Comparison of ENCODE assay signal across 11 mouse cellular contexts in the genomic region with DNA sequence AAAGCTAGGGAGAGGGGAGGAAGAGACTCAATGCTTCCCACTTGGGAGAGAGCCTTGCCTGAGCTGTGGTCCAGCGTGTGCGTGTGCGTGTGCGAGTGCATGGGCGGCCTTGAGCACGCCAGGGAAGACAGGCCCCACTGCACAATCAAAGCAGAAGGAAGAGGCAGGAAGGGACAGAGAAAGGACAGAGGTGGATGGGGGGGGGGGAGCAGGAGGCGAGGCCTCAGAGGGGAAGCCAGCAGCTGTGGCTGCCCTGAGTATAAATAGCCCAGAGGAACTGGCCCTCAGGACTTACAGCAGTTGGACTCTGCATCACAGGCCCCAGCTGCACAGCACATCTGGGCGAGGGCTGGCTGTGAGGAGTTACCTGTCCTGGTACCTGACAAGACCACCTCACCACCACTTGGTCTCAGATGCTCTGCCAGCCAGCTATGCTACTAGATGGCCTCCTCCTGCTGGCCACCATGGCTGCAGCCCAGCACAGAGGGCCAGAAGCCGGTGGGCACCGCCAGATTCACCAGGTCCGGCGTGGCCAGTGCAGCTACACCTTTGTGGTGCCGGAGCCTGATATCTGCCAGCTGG. TPM values are rescaled to one million over a fixed set of nuclear protein-coding genes. Genes with fewer than 3 reads are reported as not detected.
DNase-seq lines count a peak whose midpoint lies in the region; ATAC-seq lines count a peak whose summit lies in the region.
"Had no signal": no experiment of that assay in that cellular context is flagged by ENCODE, and none has a peak within 500 bp of the region (broad histone marks: within the 10 kb centered on the region; RNA-seq: fewer than 3 reads in every experiment).

Gene Angpt4 (plus strand): TSS at position 292 of the 582 bp plus-strand sequence.

- DNase-seq in embryo, embryonic 10 days (ENCODE audit: low spot score) = peak; percentile 33
- no peak for DNase-seq in embryo, embryonic 9.5 days (ENCODE audit: extremely low spot score)
- no peak for DNase-seq in lung, postnatal 4 days
- DNase-seq in layer of hippocampus, adult 9-11 months = no peak
- DNase-seq in B cell, adult 2 months = no peak
- DNase-seq: lung, adult 2 months had no signal

- no peaks in the 10 kb centered on the region for H3K27me3 ChIP-seq in lung, embryonic 16.5 days (ENCODE audit: control insufficient read depth, insufficient read depth, low read depth, low read length)
- no peaks in the 10 kb centered on the region for H3K27me3 ChIP-seq in neural tube, embryonic 14.5 days (ENCODE audit: control insufficient read depth, insufficient read depth, low read length)

- H3K4me3 ChIP-seq in lung, embryonic 16.5 days (ENCODE audit: low read length) = no peak within 1 kb of the TSS
- no peak within 1 kb of the TSS for H3K4me3 ChIP-seq in neural tube, embryonic 14.5 days (ENCODE audit: low read depth, low read length)
- H3K4me3 ChIP-seq: erythroblast, embryonic 14.5 days had no signal

- no peak within 1 kb of the TSS for H3K9ac ChIP-seq in lung, embryonic 16.5 days (ENCODE audit: low read length)
- no peak within 1 kb of the TSS for H3K9ac ChIP-seq in neural tube, embryonic 14.5 days (replicated peaks; ENCODE audit: low read depth, low read length)

- peaks cover 6% of the 10 kb centered on the region; the same call in 1 of the 2 replicates for H3K4me1 ChIP-seq in lung, embryonic 16.5 days (replicated peaks; ENCODE audit: control insufficient read depth, insufficient read depth, low read length)
- H3K4me1 ChIP-seq in neural tube, embryonic 14.5 days (ENCODE audit: control insufficient read depth, insufficient read depth, low read length) = no peaks in the 10 kb centered on the region

- H3K27ac ChIP-seq in lung, embryonic 16.5 days (ENCODE audit: low read length) = no peak within 1 kb of the TSS
- H3K27ac ChIP-seq in neural tube, embryonic 14.5 days (ENCODE audit: low read depth, low read length) = no peak within 1 kb of the TSS

- no peaks in the 10 kb centered on the region for H3K9me3 ChIP-seq in lung, embryonic 16.5 days (ENCODE audit: control insufficient read depth, low read length)
- H3K9me3 ChIP-seq in neural tube, embryonic 14.5 days (ENCODE audit: control insufficient read depth, low read length) = no peaks in the 10 kb centered on the region

- WGBS in lung, embryonic 16.5 days = 43% methylated on average over 13 of the region's 13 CpGs
- WGBS in neural tube, embryonic 14.5 days = 70% methylated on average over 12 of the region's 13 CpGs

- no peaks in the 10 kb centered on the region for H3K36me3 ChIP-seq in lung, embryonic 16.5 days (ENCODE audit: control insufficient read depth, insufficient read depth, low read length)
- no peaks in the 10 kb centered on the region for H3K36me3 ChIP-seq in neural tube, embryonic 14.5 days (ENCODE audit: control insufficient read depth, insufficient read depth, low read length)

- H3K4me2 ChIP-seq in lung, embryonic 16.5 days (ENCODE audit: low read depth, low read length) = no peak within 1 kb of the TSS
- no peak within 1 kb of the TSS for H3K4me2 ChIP-seq in neural tube, embryonic 14.5 days (ENCODE audit: low read depth, low read length)

- ATAC-seq in lung, embryonic 16.5 days (ENCODE audit: low read depth) = peak; percentile 63; the same call in 1 of the 2 replicates
- peak; percentile 27; the same call in 1 of the 2 replicates for ATAC-seq in granulocyte monocyte progenitor cell, adult 5-6 weeks (replicated peaks; ENCODE audit: poor library complexity, severe bottlenecking)
- peak; percentile 28; the same call in 1 of the 2 replicates for ATAC-seq in neural tube, embryonic 14.5 days (ENCODE audit: low read depth)

RNA-seq across cellular contexts. Expression of gene Angpt4, which starts in this region (rescaled TPM):
- polyA plus RNA-seq in lung, embryonic 16.5 days (2015; fragmentation: Nextera tagmentation; extraction: Ambion mirVana) = 0.57 and 0.78 TPM in 2 replicates
- total RNA-seq in granulocyte monocyte progenitor cell, adult 5-6 weeks (2014; fragmentation: Nextera tagmentation) = not detected in 2 replicates
- not detected in 2 replicates for total RNA-seq in granulocyte monocyte progenitor cell, adult 5-6 weeks (2017)
- polyA plus RNA-seq in neural tube, embryonic 14.5 days (2014; fragmentation: Nextera tagmentation; extraction: Ambion mirVana) = 0.11 and 0.62 TPM in 2 replicates
- total RNA-seq: neutrophil, adult 5-6 weeks had no signal
- polyA plus RNA-seq: erythroblast, embryonic 14.5 days had no signal

Comparison
In these comparisons a context has a peak if more than half of its experiments do, and no peak if none do; other contexts are left out.
1. Peak in ATAC-seq in lung, embryonic 16.5 days; RNA of the gene not detected or under 1 TPM.
2. Peak in ATAC-seq in granulocyte monocyte progenitor cell, adult 5-6 weeks; RNA of the gene not detected or under 1 TPM.
3. Peak in ATAC-seq in neural tube, embryonic 14.5 days; RNA of the gene not detected or under 1 TPM.